Mouse (Mus musculus): ENCODE results near the gene 4930519P11Rik.

DNA sequence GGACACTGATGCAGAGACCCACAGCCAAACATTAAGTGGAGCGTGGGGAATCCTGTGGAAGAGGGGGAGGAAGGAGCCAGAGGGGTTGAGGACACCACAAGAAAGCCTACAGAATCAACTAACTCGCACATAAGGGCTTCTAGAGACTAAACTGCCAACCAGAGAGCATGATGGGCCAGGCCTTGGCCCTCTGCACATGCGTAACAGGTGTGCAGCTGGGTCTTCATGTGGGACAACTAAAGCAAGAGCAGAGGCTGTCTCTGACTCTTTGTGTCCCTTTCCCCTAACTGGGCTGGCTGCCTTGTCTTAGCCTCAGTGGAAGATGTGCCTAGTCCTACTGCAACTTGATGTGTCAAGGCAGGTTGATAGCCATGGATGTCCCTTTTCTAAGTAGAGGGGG lies 3.8 kb upstream of the 4930519P11Rik start:
- TF ChIP-seq TAL1 (IDR thresholded peaks at IDR 0.05; ENCODE audit: low read length) = no peak
- no peak for TF ChIP-seq HCFC1 (IDR thresholded peaks at IDR 0.05; ENCODE audit: low read depth, low read length)
- no peak for TF ChIP-seq NRF1 (IDR thresholded peaks at IDR 0.05; ENCODE audit: insufficient read depth, low read depth, low read length, poor library complexity, severe bottlenecking)
- TF ChIP-seq USF2 (IDR thresholded peaks at IDR 0.05; ENCODE audit: borderline replicate concordance in 1 of 2, insufficient read depth in 1 of 2, low read depth in 1 of 2, low read length in 2 of 2) = no peak
- no peak for TF ChIP-seq CTCF (IDR thresholded peaks at IDR 0.05 in 2 of 3, conservative IDR thresholded peaks at IDR 0.05 in 1 of 3; ENCODE audit: control insufficient read depth in 1 of 3, insufficient read depth in 1 of 3, low read depth in 2 of 3, low read length in 3 of 3, poor library complexity in 1 of 3, severe bottlenecking in 1 of 3)
- no peak for TF ChIP-seq MYB (IDR thresholded peaks at IDR 0.05; ENCODE audit: low read depth, low read length)
- TF ChIP-seq ELF1 (IDR thresholded peaks at IDR 0.05; ENCODE audit: low read depth, low read length) = no peak
- no peak for TF ChIP-seq SMC3 (IDR thresholded peaks at IDR 0.05; ENCODE audit: low read depth, low read length)
- TF ChIP-seq EP300 (IDR thresholded peaks at IDR 0.05; ENCODE audit: low read depth in 1 of 2, low read length in 2 of 2) = no peak
- no peak for TF ChIP-seq ZNF384 (IDR thresholded peaks at IDR 0.05; ENCODE audit: low read depth, low read length)
- no peak for TF ChIP-seq GABPA (IDR thresholded peaks at IDR 0.05; ENCODE audit: low read depth, low read length)
- TF ChIP-seq CHD2 (IDR thresholded peaks at IDR 0.05; ENCODE audit: low read length) = no peak

All from MEL (cell line).